Mouse (Mus musculus) cerebellum, adult 11 months (tissue): Measurements from ENCODE around the gene Mybpc2.

ENCODE experiments used
- DNase-seq: peaks from one replicate; pipeline ENCODE4 v3.0.0; 2022

Mybpc2 gene

GRCm38 (mm10) chr7:44521710-44522109, 2.7 kb downstream of the Mybpc2 start:
- DNase-seq, result peak; percentile 64

- DNase-seq, result no peak
Measured at GRCm38 (mm10) chr7:44520990-44521389, 3.5 kb downstream of the Mybpc2 start.

DNA sequence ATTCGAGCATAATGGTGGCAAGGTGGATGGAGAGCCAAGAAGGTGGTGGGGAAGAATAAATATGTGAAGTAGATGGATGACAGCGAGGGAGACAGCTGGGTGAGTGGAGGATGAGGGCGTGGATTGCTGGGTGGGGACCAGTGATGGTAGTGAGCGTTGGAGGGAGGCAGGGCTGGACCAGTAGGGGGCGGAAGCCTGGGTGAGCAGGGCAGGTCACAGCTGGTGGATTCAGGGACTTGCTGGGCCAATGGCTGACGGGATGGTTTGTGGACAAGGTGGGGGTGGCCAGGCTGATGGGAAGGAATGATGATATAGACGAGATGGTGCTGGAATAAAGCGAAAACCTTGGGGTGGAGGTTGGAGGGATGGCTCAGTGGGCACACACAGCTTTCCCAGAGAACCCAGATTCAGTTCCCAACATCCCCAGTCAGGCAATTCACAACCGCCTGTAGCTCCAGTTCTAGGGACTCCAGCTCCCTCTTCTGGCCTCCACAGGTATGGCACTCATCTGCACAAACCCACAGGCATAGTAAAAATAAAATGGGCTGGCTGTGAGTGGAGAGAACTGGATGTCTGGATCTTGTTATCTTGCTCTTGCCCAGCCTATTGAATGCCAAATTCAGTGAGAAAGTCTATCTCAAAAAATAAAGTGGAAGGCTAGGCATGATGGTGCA, 5.1 kb downstream of the Mybpc2 start:
- no peak for DNase-seq

DNA sequence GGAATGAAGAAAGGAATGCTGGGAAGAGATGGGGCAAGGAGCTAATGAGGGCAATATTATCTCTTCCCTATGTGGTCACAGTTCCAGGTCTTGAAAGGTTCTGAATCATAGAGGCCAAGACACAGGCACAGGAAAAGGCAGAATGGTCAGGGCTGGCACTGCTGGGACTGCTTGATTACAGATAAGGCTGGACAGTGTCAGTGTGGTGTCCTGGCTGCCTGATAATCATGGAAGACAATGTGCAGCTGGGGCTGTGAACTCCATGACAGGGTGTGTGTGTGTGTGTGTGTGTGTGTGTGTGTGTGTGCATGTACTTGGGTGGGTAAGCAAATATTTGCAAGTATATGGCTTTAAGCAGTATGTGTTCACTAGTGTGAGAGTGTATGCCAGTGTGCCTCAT, 17.0 kb downstream of the Mybpc2 start:
- no peak for DNase-seq

DNA sequence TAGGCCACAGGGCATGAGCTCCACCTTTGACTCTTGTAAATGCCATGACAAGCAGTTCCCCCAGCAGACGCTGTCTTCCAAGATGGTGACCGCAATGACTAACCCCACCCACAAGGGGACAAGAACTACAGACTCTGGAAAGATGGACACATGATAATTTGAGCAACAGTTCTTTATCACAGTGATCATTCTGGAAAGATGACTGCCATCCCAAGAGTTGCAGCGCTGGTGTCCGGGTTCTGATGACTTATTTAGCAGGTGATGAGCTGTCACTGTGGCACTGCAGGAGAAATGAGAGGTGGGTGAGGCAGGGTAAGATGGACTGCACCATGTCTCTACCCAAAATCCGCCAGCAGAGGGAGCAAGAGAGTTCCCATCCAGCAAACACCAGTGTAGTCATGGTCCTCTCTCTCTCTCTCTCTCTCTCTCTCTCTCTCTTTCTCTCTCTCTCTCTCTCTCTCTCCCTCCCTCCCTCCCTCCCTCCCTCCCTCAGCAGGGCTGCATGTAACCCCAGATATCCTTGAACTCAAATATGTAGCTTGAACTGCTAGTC, 22.8 kb downstream of the Mybpc2 start:
- peak; percentile 70 for DNase-seq

DNA sequence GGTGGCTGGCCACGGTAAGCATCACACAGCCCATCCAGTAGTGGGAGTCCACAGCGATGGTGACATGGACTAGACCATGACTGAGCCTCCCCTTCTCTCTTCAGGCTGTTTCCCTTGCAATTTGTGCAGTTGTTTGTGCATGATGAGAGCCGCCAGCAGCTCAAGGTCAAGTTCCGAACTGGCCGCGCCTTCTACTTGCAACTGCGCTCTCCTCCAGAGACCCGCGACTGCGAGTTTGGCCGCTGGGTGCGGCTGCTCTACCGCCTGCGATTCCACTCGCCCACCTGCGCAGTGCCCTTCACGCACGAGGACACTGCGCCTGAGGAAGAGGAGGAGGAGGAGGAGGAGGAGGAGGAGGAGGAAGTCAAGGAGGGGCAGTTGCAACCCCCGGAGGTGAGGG, 24.4 kb downstream of the Mybpc2 start:
- no peak for DNase-seq

GRCm38 (mm10) chr7:44498922-44499321, 25.5 kb downstream of the Mybpc2 start:
- no peak for DNase-seq

DNA sequence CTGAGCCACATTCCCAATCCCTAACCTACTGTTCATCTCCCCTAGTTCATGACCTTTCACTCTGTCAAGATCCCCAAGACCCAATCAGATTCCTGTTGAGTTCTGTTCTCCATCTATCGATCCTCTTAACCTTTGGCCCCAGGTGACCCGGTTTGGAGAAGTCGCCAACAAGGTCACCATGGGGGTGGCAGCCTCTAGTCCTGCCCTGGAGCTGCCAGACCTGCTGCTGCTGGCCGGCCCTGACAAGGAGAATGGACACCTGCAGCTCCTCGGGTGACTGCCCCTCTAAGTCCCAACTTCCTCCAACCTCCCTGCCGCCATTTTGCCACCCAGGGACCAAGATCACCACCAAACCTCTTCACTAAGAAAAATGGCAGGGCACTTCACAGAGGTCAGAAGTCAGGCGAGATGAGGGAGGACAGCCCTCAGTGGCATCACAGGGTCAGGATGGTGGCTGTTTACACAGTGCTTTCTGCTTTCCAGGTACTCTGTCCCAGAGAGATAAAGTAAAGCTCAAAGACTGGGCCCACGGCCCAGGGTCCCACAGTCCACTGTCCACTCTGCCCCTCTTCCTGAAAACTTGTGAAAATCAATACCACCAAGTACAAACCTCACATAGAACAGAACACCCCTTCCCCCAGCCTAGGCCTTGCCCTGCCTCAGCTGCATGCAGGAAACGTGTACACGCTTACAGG, 26.9 kb downstream of the Mybpc2 start:
- no peak for DNase-seq

DNA sequence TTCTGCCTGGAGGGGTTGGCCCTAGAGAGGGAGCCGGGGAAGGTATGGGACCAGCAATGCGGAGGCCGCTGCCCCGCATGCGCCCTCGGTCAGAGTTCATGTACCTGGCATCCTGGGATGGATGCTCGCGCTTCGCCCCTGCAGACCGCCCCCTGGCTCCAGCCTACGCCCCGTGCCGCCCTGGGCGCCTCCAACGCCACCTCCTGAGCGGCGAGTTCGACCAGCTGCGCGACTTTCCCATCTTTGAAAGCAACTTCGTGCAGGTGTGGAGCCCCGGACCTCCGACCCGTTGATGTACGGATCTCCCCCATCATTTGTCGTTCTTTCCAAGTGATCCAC, 27.7 kb downstream of the Mybpc2 start:
- no peak for DNase-seq

GRCm38 (mm10) chr7:44495992-44496770, 28.3 kb downstream of the Mybpc2 start, which contains the start of the genes Emc10 and Fam71e1:
Gene Emc10 (minus strand): TSS chr7:44496529.
Gene Fam71e1 (plus strand): TSS chr7:44496581.
- peak; percentile 99 for DNase-seq

- DNase-seq, result no peak
Measured at GRCm38 (mm10) chr7:44495086-44495485, 29.4 kb downstream of the Mybpc2 start.

- DNase-seq, result no peak
Measured at GRCm38 (mm10) chr7:44494681-44495080, 29.8 kb downstream of the Mybpc2 start.

DNA sequence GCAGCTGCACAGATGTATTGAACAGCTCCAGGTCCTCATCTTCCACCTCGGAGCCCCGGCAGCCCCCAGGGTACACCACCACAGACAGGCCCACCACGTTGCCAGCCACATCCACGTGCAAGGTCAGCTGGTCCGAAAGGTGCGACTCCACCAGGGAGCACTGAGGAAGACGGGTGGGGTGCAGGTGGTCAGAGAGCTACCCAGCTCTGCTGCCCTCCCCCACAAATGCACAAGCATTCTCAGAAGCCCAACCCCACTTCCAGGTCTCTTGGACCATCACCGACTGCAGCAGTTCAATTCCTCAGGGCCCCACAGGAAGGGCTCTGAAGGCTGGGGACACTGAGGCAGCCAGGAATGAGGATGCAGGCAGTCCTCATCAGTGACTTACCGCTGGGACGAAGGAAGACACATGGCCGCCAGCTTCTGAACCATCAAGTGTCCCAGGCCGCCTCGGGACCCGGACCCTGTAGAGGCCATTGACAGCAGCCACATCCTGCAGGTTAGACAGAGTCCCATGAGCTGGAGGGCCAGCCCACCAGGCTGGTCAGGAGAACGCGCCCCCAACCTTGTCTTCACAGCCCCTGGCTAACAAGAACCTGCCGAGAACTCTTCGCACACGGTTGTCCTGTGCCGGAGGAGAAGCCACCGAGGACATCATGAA, 32.2 kb downstream of the Mybpc2 start:
- DNase-seq, result no peak

- no peak for DNase-seq
Measured at GRCm38 (mm10) chr7:44491391-44491790, 33.1 kb downstream of the Mybpc2 start.

GRCm38 (mm10) chr7:44490281-44490680, 34.2 kb downstream of the Mybpc2 start:
- no peak for DNase-seq

GRCm38 (mm10) chr7:44488545-44488944, 35.9 kb downstream of the Mybpc2 start:
- DNase-seq, result no peak

GRCm38 (mm10) chr7:44487936-44488335, 36.5 kb downstream of the Mybpc2 start:
- DNase-seq, result no peak

GRCm38 (mm10) chr7:44486927-44487575, 37.4 kb downstream of the Mybpc2 start:
- DNase-seq, result no peak

DNA sequence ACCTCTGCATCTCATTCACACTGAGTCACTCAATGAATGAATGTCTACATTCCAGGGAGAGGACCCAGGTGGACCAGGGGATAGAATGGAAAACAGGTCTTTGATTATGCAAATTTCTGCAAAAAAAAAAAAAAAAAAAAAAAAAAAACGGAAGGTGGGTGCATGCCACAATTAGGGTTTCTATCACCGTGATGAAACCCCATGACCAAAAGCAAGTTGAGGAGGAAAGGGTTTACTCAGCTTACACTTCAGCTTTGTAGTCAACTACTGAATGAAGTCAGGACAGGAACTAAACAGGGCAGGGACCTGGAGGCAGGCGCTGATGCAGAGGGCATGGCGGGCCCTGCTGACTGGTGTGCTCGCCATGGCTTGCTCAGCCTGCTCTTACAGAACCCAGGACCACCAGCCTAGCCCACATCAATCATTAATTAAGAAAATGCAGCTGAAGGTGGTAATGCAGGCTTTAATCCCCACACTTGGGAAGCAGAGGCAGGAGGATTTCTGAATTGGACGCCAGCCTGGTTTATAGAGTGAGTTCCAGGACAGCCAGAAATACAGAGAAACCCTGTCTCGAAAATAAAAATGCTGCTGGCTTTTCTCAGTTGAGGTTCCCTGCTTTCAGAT, 38.8 kb downstream of the Mybpc2 start:
- DNase-seq, result no peak

- DNase-seq, result peak; percentile 79
Measured at GRCm38 (mm10) chr7:44484841-44485571, 39.5 kb downstream of the Mybpc2 start.

DNA sequence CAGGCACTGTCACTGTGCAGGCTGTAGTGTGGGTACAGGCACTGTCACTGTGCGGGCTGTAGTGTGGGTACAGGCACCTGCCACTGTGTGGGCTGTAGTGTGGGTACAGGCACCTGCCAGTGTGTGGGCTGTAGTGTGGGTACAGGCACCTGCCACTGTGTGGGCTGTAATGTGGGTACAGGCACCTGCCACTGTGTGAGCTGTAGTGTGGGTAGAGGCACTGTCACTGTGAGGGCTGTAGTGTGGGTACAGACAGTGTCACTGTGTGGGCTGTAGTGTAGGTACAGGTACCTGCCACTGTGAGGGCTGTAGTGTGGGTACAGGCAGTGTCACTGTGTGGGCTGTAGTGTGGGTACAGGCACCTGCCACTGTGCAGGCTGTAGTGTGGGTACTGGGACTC, 40.3 kb downstream of the Mybpc2 start:
- no peak for DNase-seq
